Mouse (Mus musculus) limb, embryonic 14.5 days (tissue): ENCODE results near the gene Dnm2. TPM values are rescaled to one million over a fixed set of nuclear protein-coding genes. Genes with fewer than 3 reads are reported as not detected.

Source experiments
- ATAC-seq: fragments of 200-750 bp; cut with Nextera tagmentation; 2 replicates; pipeline ENCODE4 v1.8.0; 2017; ENCODE audit warnings: low read depth, moderate number of reproducible peaks, moderate TSS enrichment; ENCODE audit not compliant: low FRiP score
- DNase-seq: peaks from one replicate; pipeline ENCODE4 v3.0.0-alpha.2; 2015; ENCODE audit warnings: low spot score
- H3K27ac ChIP-seq: fragments of 300-500 bp; sonication (generic); replicated peaks from 2 replicates; pipeline ENCODE4 v1.5.1; 2014; ENCODE audit warnings: low read depth, mild to moderate bottlenecking, low read length, moderate library complexity, mixed read lengths
- H3K27me3 ChIP-seq: fragments of 300-500 bp; sonication (generic); 2 replicates; pipeline ENCODE4 v1.6.1; 2014; ENCODE audit warnings: low read length, mixed read lengths; ENCODE audit not compliant: control insufficient read depth, insufficient read depth
- H3K36me3 ChIP-seq: fragments of 300-500 bp; sonication (generic); 2 replicates; pipeline ENCODE4 v1.6.1; 2014; ENCODE audit warnings: mild to moderate bottlenecking, low read length, moderate library complexity, mixed read lengths; ENCODE audit not compliant: control insufficient read depth, insufficient read depth
- H3K4me1 ChIP-seq: fragments of 300-500 bp; sonication (generic); 2 replicates; pipeline ENCODE4 v1.6.1; 2014; ENCODE audit warnings: antibody characterized with exemption, low read length, mixed read lengths; ENCODE audit not compliant: control insufficient read depth, insufficient read depth
- H3K4me2 ChIP-seq: fragments of 300-500 bp; sonication (generic); replicated peaks from 2 replicates; pipeline ENCODE4 v1.6.1; 2014; ENCODE audit warnings: low read depth, mild to moderate bottlenecking, low read length, moderate library complexity; ENCODE audit not compliant: severe bottlenecking
- H3K4me3 ChIP-seq: fragments of 300-500 bp; sonication (generic); replicated peaks from 2 replicates; pipeline ENCODE4 v1.5.1; 2014; ENCODE audit warnings: low read length
- H3K9ac ChIP-seq: fragments of 300-500 bp; sonication (generic); 2 replicates; pipeline ENCODE4 v1.6.1; 2014; ENCODE audit warnings: mild to moderate bottlenecking, low read depth, low read length, moderate library complexity; ENCODE audit not compliant: severe bottlenecking
- H3K9me3 ChIP-seq: fragments of 300-500 bp; sonication (generic); 2 replicates; pipeline ENCODE4 v1.6.1; 2016; ENCODE audit warnings: low read length; ENCODE audit not compliant: control insufficient read depth
- POLR2A ChIP-seq: fragments of 200-500 bp; IDR thresholded peaks from 2 replicates; pipeline ENCODE4 v1.8.0; 2012; ENCODE audit warnings: inconsistent platforms, mild to moderate bottlenecking, moderate library complexity, borderline replicate concordance; ENCODE audit not compliant: insufficient read depth, insufficient read length; ENCODE audit errors: extremely low read depth
- WGBS: fragments of 180-500 bp; shearing (Covaris S2); extraction: QIAGEN DNeasy Blood & Tissue Kit; methylation state at CpG from one replicate; pipeline ENCODE4 v1.1.7; 2014; 5-methylcytosine and 5-hydroxymethylcytosine counted together
- polyA plus RNA-seq, 2 experiments: library from polyadenylated mRNA; depleted of rRNA in 1 of 2; stranded (reverse) in 1 of 2; unstranded in 1 of 2; fragments of >200 nt; fragmentation: Nextera tagmentation in 1 of 2; extraction: Ambion mirVana in 1 of 2; gene quantifications; 2 replicates each; pipeline versions ENCODE4 v1.2.1 to v1.2.3; 2012 to 2014

Dnm2 gene
- polyA plus RNA-seq, 2 experiments: 62.6 to 68.3 TPM

DNA sequence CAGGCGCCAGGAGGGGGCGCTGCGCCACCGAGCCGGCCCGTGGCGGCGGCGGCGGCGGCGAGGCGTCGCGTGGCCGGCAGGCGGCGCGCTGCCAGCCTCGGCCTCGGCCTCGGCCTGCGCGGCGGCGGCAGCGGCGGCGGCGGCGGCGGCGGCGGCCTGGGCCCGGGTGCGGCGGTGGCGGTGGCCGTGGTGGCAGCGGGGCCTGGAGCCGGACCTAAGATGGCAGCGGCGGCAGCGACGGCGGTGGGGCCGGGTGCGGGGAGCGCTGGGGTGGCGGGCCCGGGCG, 122.0 kb downstream of the Dnm2 start, which contains the start of gene Carm1:
Gene Carm1, plus strand, starts transcription at position 106 of the 286 bp plus-strand sequence.
- no CpG with 5 or more reads among the region's 52 CpGs for WGBS
- Histone ChIP-seq H3K4me2 (peak within 1 kb of the TSS; percentile 69), H3K9ac (peak within 1 kb of the TSS; percentile 99), H3K9me3 (no peaks in the 10 kb centered on the region), H3K27me3 (no peaks in the 10 kb centered on the region), H3K4me3 (peak within 1 kb of the TSS; percentile 88), H3K4me1 (peaks cover 21% of the 10 kb centered on the region), H3K27ac (peak within 1 kb of the TSS; percentile 99), H3K36me3 (peaks cover 18% of the 10 kb centered on the region; the same call in 1 of the 2 replicates)
- no peak for TF ChIP-seq POLR2A
- DNase-seq (no peak), ATAC-seq (no peak)

DNA sequence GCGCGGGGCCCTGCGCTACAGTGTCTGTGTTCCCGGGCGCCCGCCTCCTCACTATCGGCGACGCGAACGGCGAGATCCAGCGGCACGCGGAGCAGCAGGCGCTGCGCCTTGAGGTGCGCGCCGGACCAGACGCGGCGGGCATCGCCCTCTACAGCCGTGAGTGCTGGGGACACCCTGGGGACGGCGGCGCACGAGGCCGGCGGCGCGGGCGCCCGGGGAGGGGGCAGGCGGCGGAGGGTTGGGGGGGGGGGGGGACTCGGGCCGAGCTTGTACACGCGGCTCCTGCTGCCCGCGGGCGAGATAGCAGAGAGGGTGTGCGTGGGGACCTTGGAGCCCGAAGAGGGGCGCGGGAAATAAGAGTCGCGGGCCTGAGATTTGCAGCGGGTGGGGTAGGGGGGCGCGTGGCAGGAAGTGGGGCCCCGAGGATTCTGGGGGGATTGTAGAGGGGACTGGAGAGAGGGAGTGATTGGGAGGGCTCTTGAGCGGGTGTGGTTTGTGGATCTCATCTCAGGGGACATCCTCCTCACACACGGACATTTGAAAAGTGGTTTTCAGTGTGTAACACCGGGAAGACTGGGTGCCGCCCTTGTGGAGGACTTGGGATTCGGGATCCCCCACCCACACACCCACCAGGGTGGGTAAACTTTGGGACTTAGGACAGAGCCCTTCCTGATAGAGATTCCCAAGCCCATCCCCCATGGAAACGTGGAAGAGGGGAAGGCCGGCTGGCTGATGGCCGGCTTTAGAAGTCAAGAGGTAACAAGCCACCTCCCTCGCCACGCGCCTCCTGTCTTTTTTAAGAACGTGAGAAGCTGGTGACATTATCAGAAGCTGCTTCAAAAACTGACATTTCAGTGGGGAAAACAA, 122.6 kb downstream of the Dnm2 start:
- Histone ChIP-seq H3K27ac (peak overlapping the region; percentile 99), H3K9me3 (no peaks in the 10 kb centered on the region), H3K27me3 (no peaks in the 10 kb centered on the region), H3K9ac (peak overlapping the region; percentile 99), H3K36me3 (peaks cover 20% of the 10 kb centered on the region), H3K4me3 (peak overlapping the region; percentile 88), H3K4me2 (peak overlapping the region; percentile 69), H3K4me1 (peaks cover 21% of the 10 kb centered on the region)
- 1% methylated on average over 23 of the region's 66 CpGs for WGBS
- TF ChIP-seq POLR2A: no peak
- DNase-seq (peak; percentile 63), ATAC-seq (no peak; the same call in 1 of the 2 replicates)

DNA sequence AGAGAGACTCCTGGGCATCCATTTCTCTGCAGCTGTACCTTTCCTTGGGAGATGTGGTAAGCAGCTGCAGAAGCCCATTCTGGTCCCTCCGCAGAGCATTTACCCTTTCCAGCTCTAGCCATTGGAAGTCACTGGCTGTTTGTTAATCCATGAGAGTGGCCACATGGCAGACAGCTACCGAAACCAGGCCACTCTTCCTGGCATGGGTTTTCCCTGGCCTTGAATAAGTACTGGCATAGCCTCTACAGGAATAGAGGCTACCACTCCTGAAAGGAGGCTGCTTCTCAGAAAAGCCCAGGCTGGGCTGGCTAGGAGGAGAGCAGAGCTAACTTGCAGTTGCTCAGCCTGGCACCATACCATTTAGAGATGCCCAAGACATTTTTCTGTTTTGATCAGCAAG, 126.3 kb downstream of the Dnm2 start:
- Histone ChIP-seq H3K27me3 (no peaks in the 10 kb centered on the region), H3K4me2 (no peak overlapping the region), H3K9me3 (no peaks in the 10 kb centered on the region), H3K36me3 (peaks cover 32% of the 10 kb centered on the region), H3K4me3 (no peak overlapping the region), H3K27ac (no peak overlapping the region), H3K9ac (no peak overlapping the region), H3K4me1 (peaks cover 12% of the 10 kb centered on the region)
- no peak for DNase-seq
- no peak for TF ChIP-seq POLR2A
- no peak for ATAC-seq
- 96% methylated on average over 2 of the region's 2 CpGs for WGBS

DNA sequence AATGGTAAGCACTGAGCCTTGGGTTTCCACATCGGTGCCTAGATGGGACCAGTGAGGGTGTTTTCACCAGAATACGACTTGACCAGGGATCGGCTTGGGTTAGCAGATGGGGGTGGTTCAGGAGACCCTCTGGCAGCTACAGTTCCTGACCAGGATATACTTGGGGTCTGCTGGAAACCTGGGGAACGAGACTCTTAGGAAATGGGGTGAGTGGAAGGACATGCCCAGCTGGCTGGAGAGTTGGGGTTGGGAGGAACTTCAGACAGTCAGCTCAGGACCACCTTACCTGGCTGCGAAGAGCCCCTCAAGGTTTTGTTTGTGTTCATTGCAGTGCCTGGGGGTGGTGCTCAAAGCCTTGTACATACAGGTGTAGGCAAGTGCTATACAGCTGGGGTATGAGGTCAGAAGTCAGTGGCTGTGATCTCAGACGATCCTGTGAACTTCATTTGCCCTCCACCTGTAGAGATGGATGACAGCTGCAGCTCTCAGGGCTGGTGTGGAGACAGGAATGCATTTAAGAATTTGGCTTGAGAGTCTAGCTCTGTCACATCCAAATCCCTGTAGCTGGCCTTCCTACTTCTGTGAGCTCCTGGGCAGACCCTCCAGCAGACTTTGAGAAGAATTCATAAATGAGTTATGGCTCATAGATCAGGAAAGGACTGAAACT, 129.0 kb downstream of the Dnm2 start:
- no peak for DNase-seq
- H3K27ac ChIP-seq: no peak overlapping the region

DNA sequence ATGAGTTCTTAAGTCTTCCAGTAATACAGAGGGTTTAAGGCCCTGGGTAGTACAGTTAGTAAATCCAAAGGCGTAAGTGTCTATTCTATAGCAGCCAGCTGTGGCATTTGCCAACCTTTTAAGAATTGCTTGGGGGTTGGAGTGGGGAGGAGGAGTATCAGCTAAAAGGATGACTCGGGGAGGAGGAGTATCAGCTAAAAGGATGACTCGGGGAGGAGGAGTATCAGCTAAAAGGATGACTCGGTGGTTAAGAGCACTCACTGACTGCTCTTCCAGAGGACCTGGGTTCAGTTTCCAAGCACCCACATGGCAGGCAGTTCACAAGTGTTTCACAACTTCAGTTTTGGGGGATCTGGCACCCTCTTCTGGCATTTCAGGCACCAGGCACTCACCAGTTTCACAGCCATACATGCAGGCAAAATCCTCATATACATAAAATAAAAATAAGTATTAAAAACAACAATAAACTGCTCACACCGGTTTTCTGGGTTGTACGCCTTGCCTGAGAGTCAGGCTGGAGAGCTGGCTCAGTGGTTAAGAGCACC, 130.6 kb downstream of the Dnm2 start:
- Histone ChIP-seq H3K36me3 (peaks cover 45% of the 10 kb centered on the region), H3K4me1 (no peaks in the 10 kb centered on the region), H3K4me3 (no peak overlapping the region), H3K27me3 (no peaks in the 10 kb centered on the region), H3K27ac (no peak overlapping the region), H3K4me2 (no peak overlapping the region), H3K9me3 (no peaks in the 10 kb centered on the region), H3K9ac (no peak overlapping the region)
- WGBS: 86% methylated on average over 6 of the region's 6 CpGs
- DNase-seq (no peak), ATAC-seq (no peak)
- no peak for TF ChIP-seq POLR2A

More for the DNA sequence above, 129.0 kb downstream of the Dnm2 start:
- no peak for TF ChIP-seq POLR2A
- Histone ChIP-seq H3K9me3 (no peaks in the 10 kb centered on the region), H3K27me3 (no peaks in the 10 kb centered on the region), H3K4me2 (no peak overlapping the region), H3K4me1 (0 out of 2 replicates have a peak, but pooled peaks cover 4% of the 10 kb centered on the region), H3K36me3 (peaks cover 44% of the 10 kb centered on the region), H3K4me3 (no peak overlapping the region), H3K9ac (no peak overlapping the region)
- ATAC-seq: no peak
- 79% methylated on average over 6 of the region's 6 CpGs for WGBS
